Mouse (Mus musculus): ENCODE measurements around the gene Polg.

- TF ChIP-seq POLR2A (IDR thresholded peaks at IDR 0.05; ENCODE audit: extremely low read depth, insufficient read depth, low read length) (no peak), CTCF (IDR thresholded peaks at IDR 0.05; ENCODE audit: low read depth, low read length) (no peak)
These were observed 39.2 kb upstream of the Polg start for GRCm38 (mm10) chr7:79505376-79505775.
